Mouse (Mus musculus) lung, embryonic 15.5 days (tissue): ENCODE results near the gene Sgpl1. TPM values are rescaled to one million over a fixed set of nuclear protein-coding genes. Genes with fewer than 3 reads are reported as not detected.

ENCODE experiments used
- ATAC-seq: fragments of 200-750 bp; cut with Nextera tagmentation; 2 replicates; pipeline ENCODE4 v1.8.0; 2017; ENCODE audit warnings: moderate number of reproducible peaks, borderline replicate concordance; ENCODE audit not compliant: low FRiP score, low TSS enrichment; ENCODE audit errors: extremely low read depth
- H3K27ac ChIP-seq: fragments of 300-500 bp; sonication (generic); 2 replicates; pipeline ENCODE4 v1.5.1; 2015; ENCODE audit warnings: moderate library complexity, mild to moderate bottlenecking, inconsistent platforms
- H3K27me3 ChIP-seq: fragments of 300-500 bp; sonication (generic); 2 replicates; pipeline ENCODE4 v1.6.1; 2015; ENCODE audit warnings: inconsistent platforms
- H3K36me3 ChIP-seq: fragments of 300-500 bp; sonication (generic); 2 replicates; pipeline ENCODE4 v1.6.1; 2015; ENCODE audit warnings: inconsistent platforms
- H3K4me1 ChIP-seq: fragments of 300-500 bp; sonication (generic); 2 replicates; pipeline ENCODE4 v1.6.1; 2015; ENCODE audit warnings: inconsistent platforms
- H3K4me2 ChIP-seq: fragments of 300-500 bp; sonication (generic); 2 replicates; pipeline ENCODE4 v1.6.1; 2015; ENCODE audit warnings: inconsistent platforms, mild to moderate bottlenecking, moderate library complexity
- H3K4me3 ChIP-seq: fragments of 300-500 bp; sonication (generic); 2 replicates; pipeline ENCODE4 v1.5.1; 2015; ENCODE audit warnings: mild to moderate bottlenecking, inconsistent platforms
- H3K9ac ChIP-seq: fragments of 300-500 bp; sonication (generic); 2 replicates; pipeline ENCODE4 v1.6.1; 2015; ENCODE audit warnings: inconsistent platforms
- H3K9me3 ChIP-seq: fragments of 300-500 bp; sonication (generic); 2 replicates; pipeline ENCODE4 v1.6.1; 2016; ENCODE audit warnings: inconsistent platforms
- WGBS: fragments of 180-500 bp; shearing (Covaris S2); methylation state at CpG from one replicate; pipeline ENCODE4 v1.1.7; 2015; 5-methylcytosine and 5-hydroxymethylcytosine counted together
- microRNA-seq: library from miRNA; unstranded; fragments of <30 nt; microRNA quantifications from one replicate; pipeline ENCODE4, GENCODE M21; 2016
- polyA plus RNA-seq: library from polyadenylated mRNA; unstranded; fragments of >200 nt; fragmentation: Nextera tagmentation; extraction: Ambion mirVana; gene quantifications from 2 replicates; pipeline ENCODE4 v1.2.1, GENCODE M21; 2015

Gene Sgpl1
- polyA plus RNA-seq, 1 experiment from 2014 or later, result 62.7 TPM

DNA sequence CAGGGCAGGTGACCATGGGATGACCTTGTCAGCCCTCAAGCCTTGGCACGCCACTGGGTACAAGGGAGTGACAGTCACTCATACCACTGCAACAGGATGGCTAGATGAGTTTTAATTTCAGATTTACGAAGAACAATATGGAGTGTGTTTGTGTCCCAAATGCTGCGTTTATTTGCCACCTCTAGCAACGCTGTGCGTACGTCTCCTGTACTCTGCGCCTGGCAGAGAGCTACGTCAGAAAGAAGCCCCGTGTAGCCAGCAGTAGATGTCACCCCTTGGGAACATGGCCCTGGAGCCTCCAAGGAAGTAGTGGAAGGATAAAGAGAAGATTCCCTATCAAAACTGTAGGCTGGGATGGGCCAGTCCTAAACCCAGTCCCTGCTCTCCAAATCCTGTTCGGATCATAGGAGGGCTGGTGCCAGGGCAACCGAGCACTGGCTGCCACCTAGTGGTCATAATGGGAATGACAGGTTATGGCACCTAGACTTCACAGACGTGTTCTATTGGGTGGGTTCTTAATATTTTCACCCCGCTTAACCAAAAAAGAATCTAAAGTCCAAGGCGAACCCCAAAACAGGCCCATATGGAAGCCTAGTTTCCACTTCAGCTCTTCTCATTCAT is 95.4 kb downstream of the Sgpl1 start:
- 57% methylated on average over 14 of the region's 14 CpGs for WGBS

More for the DNA sequence above, 95.4 kb downstream of the Sgpl1 start:
- H3K4me1 ChIP-seq, result no peaks in the 10 kb centered on the region
- H3K4me2 ChIP-seq, result no peak overlapping the region
- no peaks in the 10 kb centered on the region; the same call in 1 of the 2 replicates for H3K27me3 ChIP-seq
- no peak overlapping the region for H3K27ac ChIP-seq
- peak; percentile 32; the same call in 1 of the 2 replicates for ATAC-seq
- H3K9ac ChIP-seq, result no peak overlapping the region
- H3K9me3 ChIP-seq, result no peaks in the 10 kb centered on the region
- no peak overlapping the region for H3K4me3 ChIP-seq
- no peaks in the 10 kb centered on the region for H3K36me3 ChIP-seq

Small RNA genes within 50 kb of the gene (microRNA-seq; reads per million reads assigned to microRNA genes)
- not detected for gene Gm44308

Other genes starting within 250 kb of the Sgpl1 start
- gene Pcbd1, start 58.4 kb downstream of the Sgpl1 start, polyA plus RNA-seq, result 70.4 and 73.5 TPM in 2 replicates
- 5.7 and 17.0 TPM in 2 replicates for gene Tbata, start 24.3 kb upstream of the Sgpl1 start, polyA plus RNA-seq
- gene Adamts14, start 125.7 kb upstream of the Sgpl1 start, polyA plus RNA-seq, result 1.6 and 1.9 TPM in 2 replicates
- gene Prf1, start 150.1 kb upstream of the Sgpl1 start, polyA plus RNA-seq, result 0.18 TPM in 1 of 2 replicates, not detected in the other
- 47.5 and 48.1 TPM in 2 replicates for gene Pald1, start 235.8 kb upstream of the Sgpl1 start, polyA plus RNA-seq